Mouse (Mus musculus) liver, embryonic 15.5 days (tissue): Measurements from ENCODE around the gene Bcar3. TPM values are rescaled to one million over a fixed set of nuclear protein-coding genes. Genes with fewer than 3 reads are reported as not detected.
A peak's percentile ranks its signal among the peaks of the same experiment; 100 is the strongest.
"Not testable (repeated sequence)": the region's sequence is repeated elsewhere in the genome, so short reads cannot be mapped to it uniquely, and the experiment has no call there.

Experiments
- ATAC-seq: fragments of 200-750 bp; cut with Nextera tagmentation; 2 replicates; pipeline ENCODE4 v1.8.0; 2017; ENCODE audit warnings: moderate number of reproducible peaks, mild to moderate bottlenecking, moderate library complexity; ENCODE audit not compliant: insufficient read depth
- H3K27ac ChIP-seq: fragments of 300-500 bp; sonication (generic); replicated peaks from 2 replicates; pipeline ENCODE4 v1.5.1; 2015; ENCODE audit warnings: mild to moderate bottlenecking, inconsistent platforms
- H3K27me3 ChIP-seq: fragments of 300-500 bp; sonication (generic); 2 replicates; pipeline ENCODE4 v1.6.1; 2015; ENCODE audit warnings: mild to moderate bottlenecking, inconsistent platforms
- H3K36me3 ChIP-seq: fragments of 300-500 bp; sonication (generic); replicated peaks from 2 replicates; pipeline ENCODE4 v1.6.1; 2015; ENCODE audit warnings: moderate library complexity, mild to moderate bottlenecking, inconsistent platforms
- H3K4me1 ChIP-seq: fragments of 300-500 bp; sonication (generic); replicated peaks from 2 replicates; pipeline ENCODE4 v1.6.1; 2015; ENCODE audit warnings: inconsistent platforms
- H3K4me2 ChIP-seq: fragments of 300-500 bp; sonication (generic); 2 replicates; pipeline ENCODE4 v1.6.1; 2015; ENCODE audit warnings: moderate library complexity, mild to moderate bottlenecking, inconsistent platforms
- H3K4me3 ChIP-seq: fragments of 300-500 bp; sonication (generic); replicated peaks from 2 replicates; pipeline ENCODE4 v1.5.1; 2015; ENCODE audit warnings: mild to moderate bottlenecking, inconsistent platforms
- H3K9ac ChIP-seq: fragments of 300-500 bp; sonication (generic); 2 replicates; pipeline ENCODE4 v1.6.1; 2015; ENCODE audit warnings: moderate library complexity, mild to moderate bottlenecking, inconsistent platforms
- H3K9me3 ChIP-seq: fragments of 300-500 bp; sonication (generic); replicated peaks from 2 replicates; pipeline ENCODE4 v1.6.1; 2016; ENCODE audit warnings: inconsistent platforms
- WGBS: fragments of 180-500 bp; shearing (Covaris S2); methylation state at CpG from one replicate; pipeline ENCODE4 v1.1.7; 2015; ENCODE audit warnings: mixed read lengths; ENCODE audit not compliant: insufficient replicate concordance; 5-methylcytosine and 5-hydroxymethylcytosine counted together
- polyA plus RNA-seq: library from polyadenylated mRNA; unstranded; fragments of >200 nt; fragmentation: Nextera tagmentation; extraction: Ambion mirVana; gene quantifications from 2 replicates; pipeline ENCODE4 v1.2.1, GENCODE M21; 2015

The Bcar3 gene
- 5.2 and 6.1 TPM in 2 replicates for polyA plus RNA-seq

GRCm38 (mm10) chr3:122293954-122294850 lies at the start of gene Bcar3:
Gene Bcar3, plus strand, starts transcription at chr3:122294136.
- 11% methylated on average over 37 of the region's 37 CpGs for WGBS
- ATAC-seq: peak; percentile 3; the same call in 1 of the 2 replicates
- H3K4me1 ChIP-seq: peaks cover 38% of the 10 kb centered on the region
- H3K9me3 ChIP-seq: no peaks in the 10 kb centered on the region
- peak within 1 kb of the TSS; percentile 74 for H3K27ac ChIP-seq
- H3K4me3 ChIP-seq: peak within 1 kb of the TSS; percentile 85
- peak within 1 kb of the TSS; percentile 99 for H3K4me2 ChIP-seq
- H3K9ac ChIP-seq: peak within 1 kb of the TSS; percentile 73
- no peaks in the 10 kb centered on the region for H3K36me3 ChIP-seq
- H3K27me3 ChIP-seq: peaks cover 51% of the 10 kb centered on the region

- Histone ChIP-seq H3K4me1 (peaks cover 43% of the 10 kb centered on the region), H3K27ac (peak overlapping the region; percentile 80), H3K27me3 (no peaks in the 10 kb centered on the region), H3K4me2 (peak overlapping the region; percentile 70), H3K9ac (peak overlapping the region; percentile 43), H3K36me3 (peaks cover 10% of the 10 kb centered on the region), H3K4me3 (peak overlapping the region; percentile 37), H3K9me3 (no peaks in the 10 kb centered on the region)
- no peak for ATAC-seq
- 45% methylated on average over 6 of the region's 6 CpGs for WGBS
Measured at GRCm38 (mm10) chr3:122244759-122245158, 49.2 kb upstream of the Bcar3 start.

- H3K9me3 ChIP-seq: no peaks in the 10 kb centered on the region
- peak within 1 kb of the TSS; percentile 100 for H3K27ac ChIP-seq
- peaks cover 16% of the 10 kb centered on the region for H3K36me3 ChIP-seq
- H3K4me3 ChIP-seq: peak within 1 kb of the TSS; percentile 90
- peak within 1 kb of the TSS; percentile 72 for H3K4me2 ChIP-seq
- peak; percentile 85 for ATAC-seq
- WGBS: under 1% methylated on average over 72 of the region's 90 CpGs
- H3K27me3 ChIP-seq: no peaks in the 10 kb centered on the region
- peaks cover 49% of the 10 kb centered on the region for H3K4me1 ChIP-seq
- H3K9ac ChIP-seq: peak within 1 kb of the TSS; percentile 100
Measured at GRCm38 (mm10) chr3:122245215-122245877, 48.6 kb upstream of the Bcar3 start, which contains the start of gene Gclm. Gene Gclm, plus strand, starts transcription at chr3:122245557.

GRCm38 (mm10) chr3:122245878-122246332 lies 48.0 kb upstream of the Bcar3 start:
- Histone ChIP-seq H3K27me3 (no peaks in the 10 kb centered on the region), H3K4me2 (peak overlapping the region; percentile 72), H3K9me3 (no peaks in the 10 kb centered on the region), H3K27ac (peak overlapping the region; percentile 100), H3K4me1 (peaks cover 55% of the 10 kb centered on the region), H3K4me3 (peak overlapping the region; percentile 90), H3K36me3 (peaks cover 21% of the 10 kb centered on the region), H3K9ac (peak overlapping the region; percentile 100)
- ATAC-seq: peak; percentile 2
- WGBS: under 1% methylated on average over 50 of the region's 50 CpGs

- H3K4me2 ChIP-seq: peak overlapping the region; percentile 72
- 8% methylated on average over 6 of the region's 6 CpGs for WGBS
- H3K27me3 ChIP-seq: no peaks in the 10 kb centered on the region
- no peaks in the 10 kb centered on the region for H3K9me3 ChIP-seq
- H3K4me3 ChIP-seq: peak overlapping the region; percentile 90
- peaks cover 60% of the 10 kb centered on the region for H3K4me1 ChIP-seq
- peak overlapping the region; percentile 100 for H3K9ac ChIP-seq
- no peak for ATAC-seq
- peak overlapping the region; percentile 100 for H3K27ac ChIP-seq
- H3K36me3 ChIP-seq: peaks cover 26% of the 10 kb centered on the region
Measured at GRCm38 (mm10) chr3:122246406-122246805, 47.5 kb upstream of the Bcar3 start.

GRCm38 (mm10) chr3:122246986-122247767 lies 46.8 kb upstream of the Bcar3 start:
- Histone ChIP-seq H3K27me3 (no peaks in the 10 kb centered on the region), H3K36me3 (peaks cover 30% of the 10 kb centered on the region), H3K9ac (peak overlapping the region; percentile 100), H3K4me1 (peaks cover 66% of the 10 kb centered on the region), H3K4me2 (peak overlapping the region; percentile 72), H3K9me3 (no peaks in the 10 kb centered on the region), H3K27ac (peak overlapping the region; percentile 100), H3K4me3 (peak overlapping the region; percentile 90)
- peak; percentile 70 for ATAC-seq
- 11% methylated on average over 12 of the region's 12 CpGs for WGBS

GRCm38 (mm10) chr3:122247768-122248100 lies 46.2 kb upstream of the Bcar3 start:
- H3K27ac ChIP-seq: peak overlapping the region; percentile 100
- H3K9me3 ChIP-seq: no peaks in the 10 kb centered on the region
- H3K4me2 ChIP-seq: peak overlapping the region; percentile 72
- peak overlapping the region; percentile 90 for H3K4me3 ChIP-seq
- H3K27me3 ChIP-seq: no peaks in the 10 kb centered on the region
- peak; percentile 68 for ATAC-seq
- H3K4me1 ChIP-seq: peaks cover 67% of the 10 kb centered on the region
- H3K9ac ChIP-seq: peak overlapping the region; percentile 100
- H3K36me3 ChIP-seq: peaks cover 33% of the 10 kb centered on the region
- WGBS: 52% methylated on average over 2 of the region's 2 CpGs

- ATAC-seq: no peak
- no peaks in the 10 kb centered on the region for H3K9me3 ChIP-seq
- H3K9ac ChIP-seq: no peak overlapping the region
- no peak overlapping the region for H3K27ac ChIP-seq
- WGBS: 61% methylated on average over 3 of the region's 3 CpGs
- no peak overlapping the region for H3K4me3 ChIP-seq
- H3K4me2 ChIP-seq: no peak overlapping the region
- H3K4me1 ChIP-seq: peaks cover 54% of the 10 kb centered on the region
- H3K36me3 ChIP-seq: peaks cover 70% of the 10 kb centered on the region
- H3K27me3 ChIP-seq: no peaks in the 10 kb centered on the region
Measured at GRCm38 (mm10) chr3:122252466-122253253, 41.3 kb upstream of the Bcar3 start.

GRCm38 (mm10) chr3:122254050-122254449 lies 39.9 kb upstream of the Bcar3 start:
- not testable (repeated sequence) for H3K27me3 ChIP-seq, H3K4me3 ChIP-seq, ATAC-seq, H3K9me3 ChIP-seq, H3K9ac ChIP-seq, H3K4me2 ChIP-seq, H3K27ac ChIP-seq
- H3K36me3 ChIP-seq: peaks cover 77% of the 10 kb centered on the region
- peaks cover 42% of the 10 kb centered on the region for H3K4me1 ChIP-seq
- 82% methylated on average over 7 of the region's 7 CpGs for WGBS

- H3K4me3 ChIP-seq: no peak overlapping the region
- no peak for ATAC-seq
- 72% methylated on average over 5 of the region's 5 CpGs for WGBS
Measured at GRCm38 (mm10) chr3:122269986-122270385, 23.9 kb upstream of the Bcar3 start.

More at GRCm38 (mm10) chr3:122269986-122270385, 23.9 kb upstream of the Bcar3 start:
- no peak overlapping the region for H3K27ac ChIP-seq
- peaks cover 18% of the 10 kb centered on the region for H3K4me1 ChIP-seq
- peaks cover 40% of the 10 kb centered on the region for H3K36me3 ChIP-seq
- H3K9me3 ChIP-seq: no peaks in the 10 kb centered on the region
- no peaks in the 10 kb centered on the region for H3K27me3 ChIP-seq
- H3K9ac ChIP-seq: no peak overlapping the region
- no peak overlapping the region for H3K4me2 ChIP-seq
